Mouse (Mus musculus) urinary bladder, adult 18-20 months (tissue): ENCODE measurements around the gene Hist1h2ak.
"Not testable (repeated sequence)": the region's sequence is repeated elsewhere in the genome, so short reads cannot be mapped to it uniquely, and the experiment has no call there.

ENCODE experiments used
- DNase-seq, 2 experiments: peaks; one replicate each; pipeline ENCODE4 v3.0.0; 2022; ENCODE audit warnings: low spot score in 2 of 2, mixed read lengths in 2 of 2

Gene Hist1h2ak

DNA sequence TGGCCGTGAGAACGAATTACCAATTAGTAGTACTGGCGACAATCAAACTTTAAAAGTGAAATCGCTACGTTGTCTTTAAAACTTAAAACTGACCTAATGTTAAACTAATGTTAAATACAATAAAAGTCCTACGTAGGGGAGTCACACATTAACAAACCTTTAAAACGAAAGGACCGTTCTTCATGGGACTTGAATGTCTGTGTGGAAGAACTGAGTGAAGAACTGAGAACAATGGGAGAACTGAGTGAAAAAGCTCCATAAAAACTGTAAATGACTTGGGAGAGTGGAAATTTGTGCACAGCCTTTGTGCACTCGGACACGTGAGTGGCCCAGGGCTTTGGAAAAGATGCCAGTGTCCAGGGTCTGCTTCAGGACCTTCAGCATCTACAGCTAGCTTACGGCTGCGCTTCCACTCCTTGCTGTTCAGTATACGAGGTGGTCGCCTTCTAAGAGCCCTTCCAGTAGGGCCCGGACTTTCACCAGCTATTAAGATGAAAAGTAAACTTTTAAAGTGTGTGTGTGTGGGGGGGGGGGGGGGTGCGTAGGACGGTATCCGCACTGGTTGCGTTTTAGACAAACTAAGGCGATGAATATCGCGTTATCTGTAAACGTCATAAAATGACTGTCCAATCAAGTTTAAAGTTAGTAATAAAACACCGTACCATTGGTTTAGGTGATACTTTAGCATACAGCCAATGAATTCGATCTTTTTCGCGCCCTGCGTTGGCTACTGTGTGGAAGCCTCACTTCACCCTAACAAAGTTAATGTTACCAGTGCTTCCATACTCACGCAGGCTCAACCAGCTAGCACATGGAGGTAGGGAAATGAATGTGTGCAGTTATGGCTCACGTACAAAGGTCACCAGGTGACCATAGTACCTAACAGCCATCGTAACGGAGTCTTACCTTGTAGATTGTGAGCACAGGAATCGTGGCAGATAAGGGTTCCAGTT is 25.5 kb upstream of the Hist1h2ak start:
- peak; percentile 15 to 16 for DNase-seq

DNA sequence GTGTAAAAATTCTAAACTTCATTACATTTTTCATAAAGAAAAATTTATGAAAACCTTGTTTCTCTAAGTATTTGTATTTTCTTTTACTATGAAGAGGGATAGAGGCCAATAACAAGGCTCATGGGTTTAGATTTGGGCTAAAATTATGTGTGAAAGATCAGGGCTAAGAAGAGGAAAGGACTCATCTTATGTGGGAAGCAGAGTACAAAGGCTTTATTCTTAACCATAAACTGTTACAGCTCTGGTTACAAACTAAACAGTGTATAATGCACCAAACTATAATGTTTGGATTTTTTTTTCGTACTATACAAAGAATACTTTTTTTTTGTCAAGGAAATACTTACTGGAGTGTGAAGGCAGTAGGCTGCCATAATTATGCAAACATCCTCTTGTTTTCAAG is 2.1 kb upstream of the Hist1h2ak start:
- DNase-seq, result no peak

DNA sequence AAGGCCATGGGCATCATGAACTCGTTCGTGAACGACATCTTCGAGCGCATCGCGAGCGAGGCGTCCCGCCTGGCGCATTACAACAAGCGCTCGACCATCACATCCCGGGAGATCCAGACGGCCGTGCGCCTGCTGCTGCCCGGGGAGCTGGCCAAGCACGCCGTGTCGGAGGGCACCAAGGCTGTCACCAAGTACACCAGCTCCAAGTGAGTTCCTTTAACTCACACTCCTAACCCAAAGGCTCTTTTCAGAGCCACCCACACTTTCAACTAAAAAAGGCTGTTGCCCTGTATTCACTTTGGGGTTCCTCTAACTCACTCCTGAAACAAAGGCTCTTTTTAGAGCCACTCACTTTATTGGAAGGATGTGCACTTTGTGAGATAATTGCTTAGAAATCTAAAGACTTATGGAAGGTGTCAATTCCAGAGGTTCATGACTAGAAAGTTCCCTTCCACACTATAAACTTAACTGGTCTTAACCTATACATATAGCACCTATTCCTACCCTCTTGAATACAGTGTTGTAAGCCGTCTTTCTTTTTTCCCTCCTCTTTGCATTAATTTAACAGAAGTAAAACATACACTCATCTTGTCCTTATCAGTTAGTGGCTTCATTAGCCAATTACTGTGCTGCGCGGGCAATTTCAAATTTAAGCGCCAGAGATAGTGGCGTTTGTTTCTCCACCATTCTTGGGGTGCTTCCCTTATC is 821 bp upstream of the Hist1h2ak start:
- not testable (repeated sequence) for DNase-seq

DNA sequence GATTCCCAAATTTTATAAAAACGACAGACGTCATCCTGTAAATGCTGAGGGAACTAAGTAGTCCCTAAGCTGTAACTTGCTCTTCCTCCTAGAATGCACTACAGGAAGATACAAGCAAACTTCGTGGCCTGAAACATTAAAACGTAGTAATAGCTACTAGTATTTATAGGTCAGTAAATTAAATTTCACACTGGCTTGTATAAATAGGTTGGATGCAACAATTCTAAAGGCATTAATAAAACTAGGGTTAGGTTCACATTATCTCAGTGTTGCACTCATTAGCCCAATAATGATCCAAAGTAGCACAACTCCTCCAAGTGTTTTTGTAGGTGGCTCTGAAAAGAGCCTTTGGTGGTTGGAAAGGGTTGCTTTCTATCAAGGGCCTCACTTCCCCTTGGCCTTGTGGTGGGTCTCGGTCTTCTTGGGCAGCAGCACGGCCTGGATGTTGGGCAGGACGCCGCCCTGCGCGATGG is 540 bp downstream of the Hist1h2ak start:
- DNase-seq, result no peak

DNA sequence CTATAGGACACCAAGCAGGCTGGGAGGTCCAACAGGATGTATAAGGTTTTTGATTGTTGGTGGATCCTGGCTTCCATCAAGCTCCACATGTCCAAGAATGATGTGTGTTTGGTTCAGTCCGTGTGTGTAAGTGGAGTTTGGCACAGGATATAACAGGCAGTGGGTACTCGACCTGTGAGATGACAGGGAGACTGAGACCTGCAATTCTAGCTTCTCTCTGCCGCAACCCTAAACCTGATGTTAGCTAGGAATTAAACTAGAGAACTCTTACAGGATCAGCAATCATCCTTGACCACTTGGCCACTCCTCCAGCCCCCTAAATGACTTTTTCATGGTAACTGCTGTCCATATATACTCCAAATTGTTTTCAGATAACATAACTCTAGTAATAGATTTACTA is 1.3 kb downstream of the Hist1h2ak start:
- DNase-seq, result no peak

DNA sequence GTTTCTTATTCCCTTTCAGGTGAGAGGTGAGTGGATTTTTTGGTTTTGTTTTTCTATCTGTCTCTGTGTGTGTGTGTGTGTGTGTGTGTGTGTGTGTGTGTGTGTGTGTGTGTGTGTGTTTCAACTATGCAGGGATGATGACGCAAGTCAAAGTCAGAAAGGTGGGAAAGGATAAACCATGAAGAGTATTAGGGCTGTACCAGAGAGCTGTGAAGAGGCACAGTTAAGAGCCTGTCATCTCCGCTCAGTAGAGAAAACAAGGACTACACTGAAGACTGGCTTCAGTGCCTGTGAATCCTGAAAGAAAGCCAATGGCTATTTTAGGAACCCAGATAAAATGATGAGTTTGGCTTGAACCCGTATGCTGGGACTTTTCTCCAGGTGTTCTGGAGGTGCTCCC is 1.8 kb downstream of the Hist1h2ak start:
- no peak for DNase-seq

DNA sequence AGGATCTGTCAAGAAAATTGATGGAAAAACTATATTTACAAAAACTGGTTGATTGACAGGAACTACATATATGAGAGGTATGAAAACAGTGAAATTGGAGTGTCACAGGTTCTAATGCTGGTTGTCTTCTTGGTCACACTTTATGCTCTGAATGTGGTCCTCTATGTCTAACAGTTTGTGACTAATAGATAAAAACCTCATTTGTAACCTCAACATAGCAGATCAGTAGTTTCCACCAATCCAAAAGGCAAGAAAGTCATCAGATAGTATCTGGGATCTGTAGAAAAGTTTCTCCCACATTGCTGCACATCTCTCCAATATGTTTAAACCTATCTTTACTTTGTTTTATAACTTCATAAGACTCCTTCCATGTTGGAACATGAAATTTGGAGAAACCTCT is 2.2 kb downstream of the Hist1h2ak start:
- DNase-seq, result no peak

DNA sequence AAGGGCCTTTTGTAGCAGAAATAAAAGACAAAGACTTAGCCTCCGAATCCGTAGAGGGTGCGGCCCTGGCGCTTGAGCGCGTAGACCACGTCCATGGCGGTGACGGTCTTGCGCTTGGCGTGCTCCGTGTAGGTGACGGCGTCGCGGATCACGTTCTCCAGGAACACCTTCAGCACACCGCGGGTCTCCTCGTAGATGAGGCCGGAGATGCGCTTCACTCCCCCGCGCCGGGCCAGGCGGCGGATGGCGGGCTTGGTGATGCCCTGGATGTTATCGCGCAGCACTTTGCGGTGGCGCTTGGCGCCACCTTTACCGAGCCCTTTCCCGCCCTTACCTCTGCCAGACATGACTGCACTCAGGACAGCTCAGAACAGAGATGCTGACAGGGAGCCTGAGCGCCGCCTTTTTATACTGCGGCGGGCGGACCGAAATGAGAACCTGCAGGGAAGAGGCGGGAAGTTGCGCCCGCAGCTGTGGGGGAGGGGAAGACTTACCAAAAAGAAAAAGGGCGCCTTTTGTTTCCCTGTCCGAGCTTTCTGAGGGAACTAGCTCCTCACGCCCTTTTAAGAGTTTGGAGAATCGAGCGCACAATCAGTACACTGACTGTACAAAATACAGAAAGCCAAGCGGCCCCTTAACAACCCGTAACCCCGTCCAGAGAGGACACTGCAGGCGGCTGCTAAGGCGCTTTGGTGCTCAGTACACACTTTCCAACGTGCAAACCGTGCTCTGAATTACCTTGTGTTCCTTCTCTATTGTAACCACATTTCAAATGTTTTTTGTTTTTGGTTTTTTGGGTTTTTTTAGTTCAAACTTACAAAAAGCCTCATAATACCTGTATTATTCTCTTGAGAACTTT is 3.2 kb downstream of the Hist1h2ak start, which contains the start of gene Hist1h4k:
Gene Hist1h4k, minus strand, starts transcription at position 347 of the 859 bp plus-strand sequence.
- DNase-seq, result peak; percentile 62 to 77

DNA sequence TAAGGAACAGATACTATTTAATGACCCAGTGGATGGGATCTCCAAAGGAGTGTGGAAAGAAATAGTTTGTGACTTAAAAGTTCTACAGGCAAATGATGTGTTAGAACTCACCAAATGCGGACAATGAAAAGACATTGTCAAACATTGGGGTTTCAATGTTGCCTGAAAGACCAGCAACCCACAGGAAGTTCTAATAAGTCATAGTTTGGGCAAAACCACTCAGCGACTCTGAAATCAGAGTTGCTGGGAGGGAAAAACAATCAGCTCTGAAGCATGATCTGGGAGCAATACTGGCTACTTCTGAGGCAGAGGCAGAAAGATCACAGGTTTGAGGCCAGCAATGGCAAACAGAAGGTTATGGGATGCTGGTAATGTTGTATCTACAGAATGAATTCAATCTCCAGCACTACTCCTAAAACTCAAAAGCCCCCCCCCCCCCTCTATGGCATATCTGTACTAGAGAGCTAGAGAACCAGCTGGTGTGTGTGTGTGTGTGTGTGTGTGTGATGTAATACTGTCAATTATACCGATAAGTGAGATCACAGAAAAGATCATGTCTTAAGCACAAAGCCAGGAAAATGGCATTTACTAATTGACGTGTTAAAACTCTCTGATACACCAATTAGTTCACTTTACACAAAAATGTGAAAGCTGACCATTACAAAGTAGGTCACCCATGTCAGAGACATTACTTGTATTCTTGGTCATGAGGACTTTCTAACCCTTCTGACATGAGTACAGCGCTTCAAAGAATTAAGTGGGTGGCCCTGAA is 4.1 kb downstream of the Hist1h2ak start:
- no peak for DNase-seq

DNA sequence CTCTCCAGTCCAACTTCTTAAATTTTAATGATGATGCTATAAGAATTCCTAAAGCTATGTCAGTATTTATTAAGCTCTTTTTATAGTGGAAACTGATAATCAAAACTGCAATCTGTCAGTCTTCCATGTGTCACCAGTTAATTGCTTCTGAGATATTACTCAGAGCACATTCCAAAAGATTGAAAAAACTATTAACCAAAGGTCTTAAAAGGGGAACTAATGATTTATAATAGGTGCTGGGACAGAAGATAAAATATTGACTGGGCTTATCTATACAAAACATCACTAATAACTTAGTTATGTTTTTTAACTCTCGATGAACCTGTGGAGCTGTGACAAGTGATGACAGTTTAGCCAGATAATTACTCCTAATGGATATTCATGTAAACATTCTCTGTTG is 8.6 kb downstream of the Hist1h2ak start:
- no peak for DNase-seq

DNA sequence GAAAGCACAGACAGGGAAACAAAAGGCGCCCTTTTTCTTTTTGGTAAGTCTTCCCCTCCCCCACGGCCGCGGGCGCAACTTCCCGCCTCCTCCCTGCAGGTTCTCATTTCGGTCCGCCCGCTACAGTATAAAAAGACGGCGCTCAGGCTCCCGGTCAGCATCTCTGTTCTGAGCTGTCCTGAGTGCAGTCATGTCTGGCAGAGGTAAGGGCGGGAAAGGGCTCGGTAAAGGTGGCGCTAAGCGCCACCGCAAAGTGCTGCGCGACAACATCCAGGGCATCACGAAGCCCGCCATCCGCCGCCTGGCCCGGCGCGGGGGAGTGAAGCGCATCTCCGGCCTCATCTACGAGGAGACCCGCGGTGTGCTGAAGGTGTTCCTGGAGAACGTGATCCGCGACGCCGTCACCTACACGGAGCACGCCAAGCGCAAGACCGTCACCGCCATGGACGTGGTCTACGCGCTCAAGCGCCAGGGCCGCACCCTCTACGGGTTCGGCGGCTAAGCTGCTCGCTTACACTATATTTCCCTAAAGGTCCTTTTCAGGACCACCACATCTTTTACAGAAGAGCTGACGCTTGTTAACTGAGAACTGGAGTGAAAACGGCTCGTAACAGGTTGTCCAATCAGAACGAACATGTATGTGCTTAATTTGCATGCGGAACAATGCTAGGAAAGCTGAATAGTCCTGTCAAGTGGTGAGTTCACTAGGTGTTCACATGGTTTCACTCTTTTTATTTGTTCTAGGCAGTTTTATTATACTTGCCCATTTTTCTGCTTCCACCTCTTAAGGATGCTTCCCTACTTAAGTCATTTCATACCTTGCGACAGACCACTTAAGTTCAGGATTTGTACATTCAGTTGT is 18.5 kb downstream of the Hist1h2ak start, which contains the start of gene Hist1h4j:
Gene Hist1h4j, plus strand, starts transcription at position 159 of the 862 bp plus-strand sequence.
- DNase-seq, result peak; percentile 26 to 56

DNA sequence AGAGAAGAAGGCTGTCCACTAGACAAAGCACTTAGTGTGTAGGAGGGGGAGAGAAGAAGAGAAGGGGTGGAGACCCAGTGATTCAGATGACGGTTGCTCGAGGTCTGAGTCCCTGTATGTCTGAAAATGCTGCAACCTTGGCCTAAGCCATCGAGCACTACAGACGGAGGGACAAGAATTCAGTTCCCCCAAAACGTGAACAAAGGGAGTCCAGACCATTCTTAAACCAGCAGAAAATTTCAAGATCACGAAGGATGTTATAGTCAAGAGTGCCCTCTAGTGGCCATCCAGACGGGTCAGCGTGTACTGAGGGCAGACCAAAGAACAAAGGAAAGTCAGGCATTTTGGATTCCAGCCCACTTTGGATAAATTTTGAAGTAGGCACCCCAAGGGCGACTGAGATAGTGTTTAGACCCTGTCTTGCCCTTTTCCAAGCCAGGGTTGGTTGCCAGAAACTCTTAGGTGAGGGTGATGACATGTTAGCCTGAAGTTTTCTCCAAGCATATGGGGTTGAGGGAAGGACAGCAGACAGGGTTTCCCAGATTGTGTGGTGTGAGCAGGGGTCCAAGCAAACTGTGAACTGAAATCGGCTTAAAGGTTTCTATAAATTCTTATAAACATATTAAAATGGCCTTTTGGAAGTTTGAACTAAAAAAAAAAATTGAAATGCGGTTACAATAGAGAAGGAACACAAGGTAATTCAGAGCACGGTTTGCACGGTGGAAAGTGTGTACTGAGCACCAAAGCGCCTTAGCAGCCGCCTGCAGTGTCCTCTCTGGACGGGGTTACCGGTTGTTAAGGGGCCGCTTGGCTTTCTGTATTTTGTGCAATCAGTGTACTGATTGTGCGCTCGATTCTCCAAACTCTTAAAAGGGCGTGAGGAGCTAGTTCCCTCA is 19.4 kb downstream of the Hist1h2ak start:
- peak; percentile 35 to 74 for DNase-seq

DNA sequence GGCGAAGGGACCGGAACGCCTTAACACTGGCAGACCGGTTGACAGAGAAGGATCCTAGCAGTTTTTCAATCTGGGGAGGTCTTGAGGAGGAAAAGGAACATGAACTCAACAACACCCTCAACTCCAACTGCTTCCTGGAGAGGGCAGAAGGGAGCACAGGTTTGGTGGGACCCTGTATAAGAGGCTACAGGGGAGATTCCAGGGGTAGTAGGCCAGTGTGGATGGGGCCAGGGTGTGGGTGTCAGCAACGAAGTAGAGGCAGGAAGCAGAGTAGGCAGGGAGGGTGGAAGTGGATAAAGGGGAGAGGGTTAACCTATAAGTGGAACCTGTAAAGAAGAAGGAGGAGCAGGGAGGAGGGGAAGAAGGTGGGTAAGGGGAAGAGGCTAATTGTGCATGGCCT is 20.2 kb downstream of the Hist1h2ak start:
- DNase-seq, result no peak

DNA sequence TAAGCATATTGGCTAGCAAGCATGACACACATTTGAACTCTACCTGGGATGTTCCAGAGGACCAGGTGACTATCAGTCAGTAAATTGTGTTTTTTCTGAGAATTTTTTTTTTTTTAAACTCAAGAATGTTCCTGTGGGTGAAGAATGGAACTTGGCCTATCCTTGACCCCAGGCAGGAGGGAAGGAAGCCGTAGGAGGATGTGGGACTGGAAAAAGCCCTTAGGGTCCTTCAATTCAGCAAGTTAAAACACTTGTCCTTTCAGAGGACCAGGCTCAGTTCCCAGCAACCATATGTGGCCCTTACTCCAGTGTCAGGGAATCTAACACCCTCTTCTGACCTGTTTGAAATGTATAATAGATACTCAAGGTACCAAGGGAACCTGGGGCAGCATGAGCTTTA is 24.1 kb downstream of the Hist1h2ak start:
- DNase-seq, result no peak

DNA sequence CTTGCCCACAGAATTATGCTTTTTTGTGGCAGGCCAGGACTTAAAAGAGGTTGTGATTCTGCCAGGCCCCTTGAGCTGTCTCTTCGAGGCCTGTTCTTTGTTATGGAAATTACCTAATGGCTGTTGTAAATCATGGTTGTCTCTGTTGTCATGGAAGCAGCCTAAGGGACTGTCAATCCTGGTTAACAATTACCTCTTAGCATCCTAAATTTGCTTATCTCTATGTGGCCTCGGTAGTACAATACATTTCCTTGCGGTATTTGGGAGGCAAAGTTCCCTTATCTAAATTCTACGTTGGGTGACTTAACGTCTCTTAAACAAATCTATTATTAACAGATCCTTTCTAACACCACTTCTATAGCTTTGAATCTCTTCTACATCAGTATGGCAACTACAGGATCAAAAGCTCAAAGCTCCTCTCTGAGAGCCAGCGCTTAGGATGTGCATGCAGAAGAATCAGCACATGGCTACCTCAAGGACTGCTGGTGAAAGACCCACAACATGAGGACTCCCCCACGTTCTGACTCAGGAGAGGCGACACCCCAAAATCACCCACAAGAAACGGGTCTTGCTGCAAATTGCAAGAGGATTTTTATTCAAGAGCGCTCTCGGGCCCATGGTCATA is 25.6 kb downstream of the Hist1h2ak start:
- DNase-seq, result no peak

DNA sequence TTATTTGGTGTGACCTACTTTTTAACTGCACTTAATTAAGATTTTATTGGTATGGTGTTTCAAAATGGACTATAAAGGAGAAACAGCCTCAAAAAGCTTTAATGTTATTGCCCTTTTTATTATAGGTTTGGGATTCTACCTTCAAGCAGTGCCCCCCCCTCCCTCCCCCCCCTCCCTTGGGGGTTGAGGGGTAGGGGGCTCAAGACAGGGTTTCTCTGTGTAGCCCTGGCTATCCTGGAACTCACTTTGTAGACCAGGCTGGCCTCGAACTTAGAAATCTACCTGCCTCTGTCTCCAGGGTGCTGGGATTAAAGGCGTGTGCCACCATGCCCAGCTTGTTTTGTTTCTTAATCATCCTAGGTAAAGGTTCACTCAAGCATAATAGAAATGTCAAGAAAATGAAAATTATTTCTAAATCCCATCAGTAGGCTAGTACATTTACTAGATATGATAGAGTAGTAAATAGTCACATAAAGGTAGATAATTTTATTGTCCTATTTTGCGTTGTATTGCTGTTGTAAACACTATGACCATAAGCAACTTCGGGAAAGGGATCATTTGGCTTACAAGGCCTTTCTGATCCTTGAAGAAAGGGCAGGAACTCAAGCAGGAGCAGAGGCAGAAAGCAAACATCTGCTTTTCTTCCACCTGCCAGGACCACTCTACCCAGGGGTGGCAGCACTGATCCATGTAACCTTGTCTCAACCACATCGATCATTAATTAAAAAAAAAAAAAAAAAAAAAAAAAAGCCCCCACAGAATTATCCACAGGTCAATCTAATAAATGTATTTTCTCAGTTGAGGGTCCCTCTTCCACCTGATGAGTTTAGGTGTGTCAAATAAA is 30.4 kb downstream of the Hist1h2ak start:
- no peak for DNase-seq

DNA sequence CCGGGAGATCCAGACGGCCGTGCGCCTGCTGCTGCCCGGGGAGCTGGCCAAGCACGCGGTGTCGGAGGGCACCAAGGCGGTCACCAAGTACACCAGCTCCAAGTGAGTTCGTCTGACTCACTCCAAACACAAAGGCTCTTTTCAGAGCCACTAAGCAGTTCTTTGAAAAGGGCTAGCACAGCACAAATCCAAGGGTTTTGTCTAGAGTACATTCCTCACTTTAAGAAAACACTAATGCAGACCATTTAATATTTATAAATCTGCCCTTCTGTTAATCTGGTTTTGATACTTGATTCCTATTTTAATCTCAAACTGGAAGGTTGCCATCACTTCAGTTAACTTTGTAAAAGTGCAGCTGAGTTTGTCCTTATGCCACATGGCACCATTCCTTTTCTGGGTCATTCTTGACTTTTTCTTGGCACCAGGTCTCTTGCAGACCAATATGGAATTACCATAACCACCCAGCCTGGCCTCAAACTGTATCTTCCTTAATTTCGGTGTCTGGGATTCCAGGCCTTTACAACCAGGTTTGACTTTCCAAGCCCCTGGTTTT is 31.2 kb downstream of the Hist1h2ak start:
- DNase-seq, result no peak
